In the genomic region with DNA sequence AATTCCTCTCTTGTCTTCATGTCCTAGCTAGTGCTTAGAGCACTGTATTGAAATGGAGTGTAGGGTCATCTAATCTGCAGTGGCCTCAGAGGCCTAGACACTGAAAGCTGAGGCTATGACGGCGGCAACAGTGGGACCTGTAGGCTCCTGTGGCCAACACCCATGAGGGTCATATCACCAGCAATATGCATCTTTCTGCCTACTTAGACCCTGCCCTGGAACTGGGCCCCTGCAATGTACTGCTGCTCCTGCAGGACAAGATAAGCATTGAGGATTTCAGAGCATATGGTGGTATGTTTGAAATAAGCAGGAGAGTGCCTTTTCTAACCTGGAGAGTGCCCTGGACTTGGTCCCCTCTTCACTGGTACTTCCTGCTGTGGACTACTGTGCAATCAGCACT, we compare ENCODE assay signal across 47 mouse cellular contexts. TPM values are rescaled to one million over a fixed set of nuclear protein-coding genes. Genes with fewer than 3 reads are reported as not detected.
"Had no signal": no experiment of that assay in that cellular context is flagged by ENCODE, and none has a peak within 500 bp of the region (broad histone marks: within the 10 kb centered on the region; RNA-seq: fewer than 3 reads in every experiment).

No protein-coding gene starts in this region.

- H3K36me3 ChIP-seq: limb, embryonic 10.5 days; limb, embryonic 12.5 days; limb, embryonic 13.5 days; limb, embryonic 15.5 days; liver, embryonic 12.5 days; liver, embryonic 13.5 days; liver, embryonic 15.5 days; lung, embryonic 15.5 days; midbrain, embryonic 10.5 days; midbrain, embryonic 12.5 days; midbrain, embryonic 13.5 days; midbrain, embryonic 15.5 days; neural tube, embryonic 12.5 days had no signal

- H3K9me3 ChIP-seq: limb, embryonic 10.5 days; limb, embryonic 12.5 days; limb, embryonic 15.5 days; liver, embryonic 15.5 days; lung, embryonic 15.5 days; midbrain, embryonic 15.5 days had no signal

- H3K4me3 ChIP-seq: limb, embryonic 10.5 days; limb, embryonic 12.5 days; limb, embryonic 13.5 days; limb, embryonic 15.5 days; liver, embryonic 12.5 days; liver, embryonic 13.5 days; liver, embryonic 15.5 days; lung, embryonic 15.5 days; megakaryocyte, embryonic 14.5 days; midbrain, embryonic 10.5 days; midbrain, embryonic 12.5 days; midbrain, embryonic 13.5 days; midbrain, embryonic 15.5 days; myocyte; neural tube, embryonic 12.5 days had no signal

- DNase-seq: left cerebral cortex, postnatal 4 days; liver; liver, embryonic 13.5 days; liver, postnatal 0 days; lung, adult 18-20 months; lung, adult 2 months; lung, embryonic 14.5 days; lung, postnatal 10 days; lung, postnatal 14 days; lung, postnatal 36 days; lung, postnatal 4 days; midbrain, embryonic 14.5 days had no signal

- H3K27me3 ChIP-seq: limb, embryonic 12.5 days; limb, embryonic 13.5 days; limb, embryonic 15.5 days; liver, embryonic 12.5 days; liver, embryonic 13.5 days; liver, embryonic 15.5 days; lung, embryonic 15.5 days; megakaryocyte, embryonic 14.5 days; midbrain, embryonic 12.5 days; midbrain, embryonic 13.5 days; midbrain, embryonic 15.5 days; neural tube, embryonic 12.5 days had no signal

- H3K4me1 ChIP-seq: limb, embryonic 10.5 days; limb, embryonic 12.5 days; limb, embryonic 13.5 days; limb, embryonic 15.5 days; liver, embryonic 12.5 days; liver, embryonic 13.5 days; liver, embryonic 15.5 days; lung, embryonic 15.5 days; megakaryocyte, embryonic 14.5 days; midbrain, embryonic 10.5 days; midbrain, embryonic 12.5 days; midbrain, embryonic 13.5 days; midbrain, embryonic 15.5 days; neural tube, embryonic 12.5 days had no signal

- H3K27ac ChIP-seq: limb, embryonic 10.5 days; limb, embryonic 12.5 days; limb, embryonic 13.5 days; limb, embryonic 15.5 days; liver, embryonic 12.5 days; liver, embryonic 13.5 days; liver, embryonic 14.5 days; liver, embryonic 15.5 days; lung, embryonic 15.5 days; macrophage; midbrain, embryonic 10.5 days; midbrain, embryonic 12.5 days; midbrain, embryonic 13.5 days; midbrain, embryonic 15.5 days; neural tube, embryonic 12.5 days had no signal

RNA-seq across cellular contexts. Expression of a gene that starts 31.1 kb away (rescaled TPM):
- total RNA-seq: left cerebral cortex, postnatal 10 days; left cerebral cortex, postnatal 14 days; left cerebral cortex, postnatal 25 days; left cerebral cortex, postnatal 36 days; left cerebral cortex, postnatal 4 days; liver, adult 2 months; megakaryocyte progenitor cell, adult 5-6 weeks; megakaryocyte, adult 5-6 weeks; megakaryocyte-erythroid progenitor cell, adult 5-6 weeks; midbrain, postnatal 0 days; monocyte, adult 5-6 weeks had no signal
- polyA plus RNA-seq: limb, embryonic 10.5 days; limb, embryonic 11.5 days; limb, embryonic 12.5 days; limb, embryonic 13.5 days; limb, embryonic 14.5 days; limb, embryonic 15.5 days; liver, adult 2 months; liver, embryonic 11.5 days; liver, embryonic 12.5 days; liver, embryonic 13.5 days; liver, embryonic 14.5 days; liver, embryonic 15.5 days; liver, embryonic 16.5 days; liver, postnatal 0 days; lung, adult 2 months; lung, embryonic 14.5 days; lung, embryonic 15.5 days; lung, embryonic 16.5 days; lung, postnatal 0 days; macrophage; midbrain, embryonic 10.5 days; midbrain, embryonic 11.5 days; midbrain, embryonic 12.5 days; midbrain, embryonic 13.5 days; midbrain, embryonic 14.5 days; midbrain, embryonic 15.5 days; midbrain, embryonic 16.5 days; midbrain, postnatal 0 days; myocyte; neural tube, embryonic 11.5 days; neural tube, embryonic 12.5 days had no signal

RNA-seq across cellular contexts. Expression of a gene that starts 49.3 kb away (rescaled TPM):
- total RNA-seq: left cerebral cortex, postnatal 10 days; left cerebral cortex, postnatal 14 days; left cerebral cortex, postnatal 25 days; left cerebral cortex, postnatal 36 days; left cerebral cortex, postnatal 4 days; liver, adult 2 months; megakaryocyte progenitor cell, adult 5-6 weeks; megakaryocyte, adult 5-6 weeks; megakaryocyte-erythroid progenitor cell, adult 5-6 weeks; midbrain, postnatal 0 days; monocyte, adult 5-6 weeks had no signal
- polyA plus RNA-seq: limb, embryonic 10.5 days; limb, embryonic 11.5 days; limb, embryonic 12.5 days; limb, embryonic 13.5 days; limb, embryonic 14.5 days; limb, embryonic 15.5 days; liver, adult 2 months; liver, embryonic 11.5 days; liver, embryonic 12.5 days; liver, embryonic 13.5 days; liver, embryonic 14.5 days; liver, embryonic 15.5 days; liver, embryonic 16.5 days; liver, postnatal 0 days; lung, adult 2 months; lung, embryonic 14.5 days; lung, embryonic 15.5 days; lung, embryonic 16.5 days; lung, postnatal 0 days; macrophage; midbrain, embryonic 10.5 days; midbrain, embryonic 11.5 days; midbrain, embryonic 12.5 days; midbrain, embryonic 13.5 days; midbrain, embryonic 14.5 days; midbrain, embryonic 15.5 days; midbrain, embryonic 16.5 days; midbrain, postnatal 0 days; myocyte; neural tube, embryonic 11.5 days; neural tube, embryonic 12.5 days had no signal
